Mouse (Mus musculus) liver, adult 10 weeks (tissue): ENCODE results near the gene Sqor. TPM values are rescaled to one million over a fixed set of nuclear protein-coding genes. Genes with fewer than 3 reads are reported as not detected.

ENCODE experiments used
- polyA plus RNA-seq: library from polyadenylated mRNA; stranded (reverse); fragments of 350-450 nt; fragmentation: Illumina TruSeq; extraction: RNeasy Lipid Tissue Mini Kit (QIAGEN cat#74804); gene quantifications from one replicate; pipeline ENCODE4 v1.2.3, GENCODE M21; 2014; ENCODE audit warnings: low read depth, low replicate concordance

The Sqor gene
- polyA plus RNA-seq, result 218 TPM

DNA sequence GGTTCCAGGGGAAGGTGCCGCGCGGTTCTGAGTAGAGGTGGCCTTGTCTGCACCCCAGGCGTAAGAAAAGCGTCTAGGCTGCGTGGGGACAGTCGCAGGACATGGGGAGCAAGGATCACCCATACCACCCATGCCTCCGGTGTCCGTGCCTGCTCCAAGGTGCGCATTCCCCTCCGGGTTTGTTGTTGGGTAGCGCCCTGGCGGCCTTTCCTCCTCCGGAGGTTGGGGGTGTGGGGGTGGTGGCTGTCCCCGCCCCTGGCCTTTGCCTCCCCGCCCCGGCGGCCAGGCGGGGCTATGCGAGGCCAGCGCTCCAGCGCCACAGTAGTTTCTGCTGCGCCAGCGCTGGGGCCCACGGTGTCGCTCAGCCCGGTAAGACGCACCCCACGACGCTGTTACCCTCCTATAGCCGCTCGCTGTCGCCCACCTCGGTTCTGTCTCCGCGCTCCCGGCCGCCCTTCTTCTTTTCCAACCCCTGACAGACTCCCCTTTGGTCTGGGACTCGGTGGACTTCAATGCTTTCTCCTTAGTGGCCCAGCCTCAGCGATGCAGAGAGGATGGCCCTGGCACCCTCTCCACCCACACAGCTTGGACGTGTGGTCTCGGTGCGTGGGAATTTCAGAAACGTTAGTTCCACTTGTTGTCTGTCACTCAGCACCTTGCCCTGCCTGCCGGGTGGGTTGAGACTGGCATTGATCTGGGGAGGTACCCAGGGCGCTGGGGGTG, at the start of gene Sqor:
TSS of gene Sqor (plus strand) at position 167 of the 723 bp plus-strand sequence.

DNA sequence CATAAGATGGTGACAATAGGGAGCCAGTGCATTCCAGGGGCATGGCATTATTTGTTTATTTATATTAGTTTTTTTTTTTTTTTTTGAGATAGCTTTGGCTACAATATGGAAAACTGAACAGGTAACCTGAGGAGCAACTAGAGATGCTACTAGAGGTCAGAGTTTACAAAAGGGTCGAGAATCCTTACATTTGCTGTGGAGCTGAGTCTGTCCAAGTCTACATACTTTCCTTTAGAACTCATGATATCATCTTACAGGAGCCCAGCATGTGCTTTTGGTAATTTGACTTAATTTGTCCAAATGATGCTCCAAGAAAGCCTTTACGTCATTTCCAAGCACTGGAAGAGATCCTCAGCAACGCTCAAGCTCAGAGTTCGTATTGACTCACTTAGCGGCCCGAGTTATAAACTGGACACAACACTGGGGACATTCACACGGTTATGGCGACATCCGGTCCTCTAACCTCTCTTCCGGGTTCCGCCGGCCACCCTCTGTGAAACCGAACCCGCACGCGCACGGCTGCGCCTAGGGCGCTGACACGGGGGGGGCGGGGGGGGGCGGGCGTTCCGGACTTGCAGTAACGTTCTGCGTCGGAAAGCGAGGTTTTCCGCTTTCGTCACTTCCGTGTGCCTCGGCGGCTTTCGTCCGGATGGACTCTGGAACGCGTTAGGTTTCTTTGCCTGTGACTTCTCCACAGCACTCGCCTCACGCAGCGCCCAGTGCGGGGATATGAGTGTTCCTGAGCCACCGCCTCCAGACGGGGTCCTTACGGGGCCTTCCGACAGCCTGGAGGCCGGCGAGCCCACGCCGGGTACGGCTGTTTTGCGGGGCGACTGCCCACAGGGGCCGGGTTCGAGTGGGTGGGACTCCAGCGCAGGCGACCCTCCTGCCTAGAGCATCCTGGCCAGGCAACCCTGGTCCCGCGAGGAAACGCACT, 26.9 kb upstream of the Sqor start, which contains the start of gene Bloc1s6:
TSS of gene Bloc1s6 (plus strand) at position 610 of the 937 bp plus-strand sequence.

Other genes with a start within 250 kb of the Sqor start
- 18.7 TPM for gene Gatm, start 153.9 kb upstream of the Sqor start, polyA plus RNA-seq
- not detected for gene AA467197, start 128.3 kb upstream of the Sqor start, polyA plus RNA-seq
- gene Slc30a4, start 62.6 kb upstream of the Sqor start, polyA plus RNA-seq, result 17.3 TPM
- gene Bloc1s6, start 26.7 kb upstream of the Sqor start, polyA plus RNA-seq, result 23.4 TPM